Mouse (Mus musculus): Measurements from ENCODE around the gene Ncl. TPM values are rescaled to one million over a fixed set of nuclear protein-coding genes. Genes with fewer than 3 reads are reported as not detected.

The Ncl gene
- total RNA-seq, 2 experiments from 2014 or later, result 79.3 to 101 TPM

DNA sequence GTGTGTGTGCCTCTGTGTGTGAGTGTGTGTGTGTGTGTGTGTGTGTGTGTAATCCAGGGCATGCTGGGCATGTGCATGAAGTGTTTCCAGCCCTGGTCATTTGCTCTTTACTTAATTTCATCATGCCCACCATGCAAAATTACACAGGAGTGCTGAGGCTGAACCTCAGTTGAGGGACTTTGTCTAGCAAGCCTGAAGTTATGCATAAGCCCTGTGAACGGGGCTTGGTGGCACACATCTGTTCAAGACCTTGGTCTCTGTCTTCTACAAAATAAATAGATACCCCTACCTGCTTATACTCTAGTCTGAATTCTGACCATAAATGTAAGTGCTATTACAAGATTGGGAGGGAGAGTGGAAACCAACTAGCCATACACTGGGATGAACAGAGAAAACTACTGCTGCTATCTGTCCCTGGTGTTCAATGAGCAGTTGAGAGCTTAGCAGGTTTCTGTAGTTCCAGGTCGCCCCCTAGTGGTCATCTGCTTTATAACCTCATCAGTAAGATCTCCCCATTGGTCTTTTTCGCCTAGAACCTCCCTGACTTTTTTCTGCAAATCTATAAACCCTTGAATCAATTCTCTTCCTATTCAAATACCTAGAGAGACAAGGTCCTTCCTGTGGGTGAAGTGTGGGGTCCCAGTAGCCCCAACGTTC is 19.9 kb downstream of the Ncl start:
- intact Hi-C loops (cut with DNase I), result loop anchor here (2.0 kb wide), 2 partner anchors 122 to 160 kb away; no protein-coding TSS in a partner anchor
- peak in 1 of 2 experiments; percentile 68 for DNase-seq

DNA sequence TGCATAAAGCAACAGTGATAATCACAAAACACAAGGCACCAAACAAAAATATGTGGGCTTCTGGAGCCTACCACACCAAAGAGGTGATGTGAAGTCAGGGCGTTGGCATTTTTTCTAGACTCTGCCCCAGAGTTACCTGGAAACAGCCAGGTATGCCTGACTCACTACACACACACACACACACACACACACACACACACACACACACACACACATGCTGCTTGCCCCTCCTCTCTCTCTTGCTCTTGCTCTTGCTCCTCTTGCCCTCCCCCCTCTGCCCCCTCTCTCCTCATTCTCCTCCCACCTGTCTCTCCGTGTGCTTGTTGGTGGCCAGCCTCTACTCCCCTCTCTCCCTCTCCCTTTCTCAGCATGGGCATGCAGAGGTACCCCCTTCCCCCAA is 22.9 kb downstream of the Ncl start:
- intact Hi-C loops (cut with DNase I), result no loop called here

DNA sequence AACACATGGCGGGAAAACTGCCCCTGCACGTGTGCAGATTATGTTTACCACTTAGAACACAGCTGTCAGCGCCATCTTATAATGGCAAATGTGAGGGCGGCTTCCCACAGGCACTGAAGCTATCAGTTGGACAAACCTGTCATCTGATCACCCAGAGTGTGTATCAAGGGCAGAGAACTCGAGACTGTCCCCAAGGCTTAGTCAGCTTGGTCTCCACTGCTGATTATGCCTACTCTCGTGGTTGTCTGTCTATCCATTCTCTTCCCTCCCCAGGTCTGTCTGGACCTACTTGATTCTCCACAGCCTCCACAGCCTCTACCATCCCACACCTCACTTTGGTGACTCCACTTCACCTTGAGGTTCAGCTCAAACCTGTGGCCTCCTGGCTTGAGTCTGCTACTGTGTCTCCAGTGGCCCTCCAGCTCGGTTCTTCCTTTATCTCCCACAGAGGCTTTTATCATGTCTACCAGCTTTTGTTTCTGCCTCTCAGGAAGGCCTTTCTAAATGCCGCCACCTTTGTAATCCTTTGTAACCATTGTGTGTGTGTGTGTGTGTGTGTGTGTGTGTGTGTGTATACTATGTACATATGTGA is 38.3 kb downstream of the Ncl start:
- DNase-seq, result no peak
- intact Hi-C loops (cut with DNase I), result no loop called here

More for the DNA sequence above, 22.9 kb downstream of the Ncl start:
- no peak for DNase-seq

DNA sequence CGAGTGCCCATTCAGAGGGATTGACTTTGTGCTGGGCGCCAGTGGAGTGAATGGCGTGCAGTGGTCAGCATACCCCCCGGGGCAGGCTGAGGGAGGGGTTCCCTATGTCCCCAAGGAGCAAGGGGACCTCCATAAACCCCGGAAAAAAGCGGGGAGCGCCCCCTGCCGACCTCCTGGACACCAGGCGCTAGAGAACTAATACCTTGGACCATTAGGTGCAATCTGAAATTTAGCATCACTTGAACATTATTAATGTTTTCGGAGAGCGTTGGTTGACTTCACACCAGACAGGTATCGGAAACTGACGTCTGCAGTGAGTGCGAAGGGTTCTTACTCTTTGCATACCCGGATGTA is 45.5 kb downstream of the Ncl start:
- intact Hi-C loops (cut with DNase I), result no loop called here
- DNase-seq, result no peak

DNA sequence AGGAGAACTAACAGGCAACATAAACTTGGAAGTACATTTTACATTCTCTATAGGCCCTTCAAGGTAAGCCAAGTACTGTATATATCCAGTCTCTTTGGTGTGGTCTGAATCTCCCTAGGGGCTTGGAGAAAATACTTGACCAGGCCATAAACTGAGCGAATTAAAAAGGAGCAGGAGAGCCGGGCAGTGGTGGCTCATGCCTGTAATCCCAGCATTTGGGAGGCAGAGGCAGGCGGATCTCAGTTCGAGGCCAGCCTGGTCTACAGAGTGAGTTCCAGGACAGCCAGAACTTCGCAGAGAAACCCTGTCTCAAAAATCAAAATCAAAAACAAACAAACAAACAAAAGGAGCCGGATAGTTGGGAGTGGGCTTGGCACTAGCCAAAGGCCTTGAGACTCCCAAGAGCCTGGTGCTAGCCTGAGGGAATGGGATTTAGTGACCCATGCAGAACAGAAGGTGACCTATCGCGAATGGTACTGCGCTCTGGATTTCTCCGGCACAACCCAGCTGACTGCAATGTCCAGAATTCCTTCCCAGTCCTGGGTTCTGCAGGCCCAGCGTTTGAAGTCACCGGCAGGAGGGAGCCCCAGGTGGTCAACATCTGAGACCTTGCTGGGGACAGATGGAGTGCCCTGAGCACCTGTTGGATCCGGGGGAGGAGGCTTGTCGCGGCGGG is 46.0 kb downstream of the Ncl start:
- intact Hi-C loops (cut with DNase I), result no loop called here
- no peak for DNase-seq

DNA sequence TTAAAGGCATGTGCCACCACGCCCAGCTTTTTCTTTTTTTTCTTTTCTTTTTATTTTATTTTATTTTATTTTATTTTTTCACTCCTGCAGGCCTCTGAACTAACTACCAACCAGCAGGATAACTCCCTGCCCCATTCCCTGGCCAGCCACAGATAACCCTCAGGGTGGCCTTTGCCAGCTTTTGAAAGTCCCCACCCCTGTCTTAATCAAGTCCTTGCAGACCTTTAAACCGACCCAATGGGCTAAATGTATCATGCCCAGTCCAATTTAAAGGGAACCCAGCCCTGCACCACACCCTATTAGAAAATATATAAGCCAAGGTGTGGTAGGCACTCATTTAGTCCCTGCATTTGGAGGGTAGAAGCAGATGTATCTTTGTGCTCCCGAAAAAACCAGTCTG is 46.9 kb downstream of the Ncl start:
- no peak for DNase-seq
- intact Hi-C loops (cut with DNase I), result no loop called here

DNA sequence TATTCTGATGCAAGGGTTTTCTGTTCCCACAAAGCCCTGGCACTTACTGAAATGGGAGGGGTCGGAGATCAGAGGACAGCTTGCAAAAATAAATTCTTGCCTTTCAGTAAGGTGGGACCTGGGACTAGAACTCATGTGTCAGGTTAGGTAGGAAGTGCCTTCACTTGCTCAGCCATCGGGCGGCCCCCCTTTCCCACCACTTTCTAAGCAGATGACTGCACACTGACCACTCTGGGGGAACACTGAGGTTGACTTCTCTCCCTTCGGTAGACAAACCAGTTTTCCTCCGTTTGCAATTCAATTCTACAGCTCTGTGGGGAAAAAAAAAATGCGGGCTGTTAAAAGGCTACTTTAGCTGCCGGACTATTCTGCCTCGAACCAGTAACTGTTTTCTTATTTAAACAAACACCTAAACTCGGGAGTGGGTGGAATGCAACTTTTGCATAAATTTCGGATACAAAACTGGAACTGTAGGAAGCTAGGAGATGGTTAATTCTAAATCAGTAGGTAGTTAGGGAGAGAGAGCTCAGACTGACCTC is 47.7 kb downstream of the Ncl start:
- intact Hi-C loops (cut with DNase I), result no loop called here
- DNase-seq, result no peak

DNA sequence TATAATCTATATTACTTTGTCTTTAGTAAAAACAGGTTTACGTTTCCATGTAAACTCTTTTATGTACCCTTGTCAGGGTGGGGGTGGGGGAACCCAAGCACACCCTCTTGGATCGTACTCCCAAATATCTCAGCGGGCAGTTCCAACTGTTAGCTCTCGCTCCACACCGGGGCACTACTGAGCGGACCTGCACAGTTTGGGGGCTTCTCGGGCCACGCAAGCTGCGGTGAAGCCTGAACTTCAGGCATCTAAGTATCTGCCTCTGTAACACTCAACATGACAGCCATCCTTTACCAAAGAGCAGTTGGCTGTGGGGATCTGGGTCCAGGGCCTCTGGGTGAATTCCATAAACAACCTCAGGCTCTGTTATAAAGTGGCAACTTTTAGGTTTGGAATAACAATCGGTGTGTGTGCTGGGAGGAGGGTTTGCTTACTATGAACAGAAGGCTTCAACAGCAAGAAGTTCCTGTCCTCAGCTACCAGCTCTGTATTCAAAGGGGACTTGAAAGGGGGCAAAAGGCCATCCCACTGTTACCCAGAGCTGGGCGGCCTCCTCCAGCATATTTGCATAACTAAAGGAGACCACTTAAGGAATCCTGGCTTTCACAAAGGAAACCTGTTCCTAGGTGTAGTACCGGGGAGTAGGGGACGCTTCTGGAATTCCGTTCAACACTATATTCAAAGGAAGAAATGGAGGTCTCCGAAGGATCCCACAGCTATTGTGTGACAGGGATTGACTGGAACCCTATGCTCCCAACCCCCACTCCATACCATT is 48.5 kb downstream of the Ncl start:
- no peak for DNase-seq
- intact Hi-C loops (cut with DNase I), result no loop called here

DNA sequence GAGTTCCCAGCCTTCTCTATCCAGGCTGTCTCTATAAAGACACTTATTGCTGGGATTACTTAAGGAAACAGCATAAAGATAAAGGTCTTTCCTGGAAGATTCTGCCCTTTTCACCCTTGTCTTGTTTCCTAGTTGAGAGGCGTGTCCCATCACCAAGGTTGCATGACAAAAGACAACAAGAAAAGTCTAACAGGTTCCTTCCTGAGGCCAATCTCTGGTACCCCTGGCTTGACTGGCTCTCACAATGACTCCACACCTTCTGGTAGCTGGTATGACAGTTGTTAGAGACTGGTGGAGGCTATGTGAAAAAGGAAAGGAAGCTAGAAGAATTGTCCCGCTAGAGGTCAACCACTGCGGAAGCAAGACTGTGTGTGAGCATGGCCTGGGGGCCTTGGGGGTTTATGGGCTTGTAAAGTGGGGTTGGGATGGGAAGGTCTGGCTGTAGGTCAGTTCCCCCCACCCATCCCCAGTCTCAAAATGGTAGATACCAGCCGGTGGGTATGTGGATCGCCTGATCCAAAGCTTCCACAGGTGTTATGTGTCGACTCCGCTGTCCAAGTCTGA is 49.8 kb downstream of the Ncl start:
- DNase-seq, result no peak
- intact Hi-C loops (cut with DNase I), result no loop called here

DNA sequence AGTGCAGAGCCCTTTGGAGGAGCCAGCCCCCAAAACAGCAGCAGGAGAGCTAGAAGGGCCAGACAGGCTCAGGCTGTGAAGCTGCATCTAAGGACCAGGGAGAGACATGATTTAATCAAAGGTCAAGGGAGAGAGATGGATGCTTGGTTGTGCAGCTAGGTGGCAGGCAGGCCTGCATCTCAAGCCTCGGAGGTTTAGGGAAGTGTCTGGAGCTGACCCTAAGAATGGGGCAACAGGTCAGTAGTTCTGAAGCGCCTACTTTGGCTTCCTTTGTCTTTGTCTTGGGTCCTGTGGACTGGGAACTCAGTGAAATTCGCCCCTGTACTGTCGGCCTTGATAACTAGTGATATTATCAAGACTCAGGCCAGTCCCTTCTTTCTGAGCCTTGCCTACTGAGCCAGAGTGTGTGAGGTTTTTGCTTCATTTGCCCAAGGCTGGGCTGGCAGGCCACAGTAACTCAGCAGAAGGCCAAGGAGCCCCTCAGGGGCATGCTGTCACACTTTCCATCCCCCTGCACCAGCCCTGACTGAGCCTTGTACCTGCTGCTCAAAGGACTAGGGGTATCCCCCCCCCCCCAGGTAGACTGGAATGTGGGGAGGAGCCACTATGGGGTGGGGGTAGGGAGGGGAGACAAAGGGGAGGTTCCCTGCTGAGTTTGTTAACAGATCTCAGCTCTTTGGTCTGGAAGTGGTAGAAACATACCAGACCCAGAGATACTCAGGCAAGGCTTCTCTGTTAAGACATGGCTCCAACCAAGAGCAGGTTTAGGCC is 51.1 kb downstream of the Ncl start:
- intact Hi-C loops (cut with DNase I), result no loop called here

DNA sequence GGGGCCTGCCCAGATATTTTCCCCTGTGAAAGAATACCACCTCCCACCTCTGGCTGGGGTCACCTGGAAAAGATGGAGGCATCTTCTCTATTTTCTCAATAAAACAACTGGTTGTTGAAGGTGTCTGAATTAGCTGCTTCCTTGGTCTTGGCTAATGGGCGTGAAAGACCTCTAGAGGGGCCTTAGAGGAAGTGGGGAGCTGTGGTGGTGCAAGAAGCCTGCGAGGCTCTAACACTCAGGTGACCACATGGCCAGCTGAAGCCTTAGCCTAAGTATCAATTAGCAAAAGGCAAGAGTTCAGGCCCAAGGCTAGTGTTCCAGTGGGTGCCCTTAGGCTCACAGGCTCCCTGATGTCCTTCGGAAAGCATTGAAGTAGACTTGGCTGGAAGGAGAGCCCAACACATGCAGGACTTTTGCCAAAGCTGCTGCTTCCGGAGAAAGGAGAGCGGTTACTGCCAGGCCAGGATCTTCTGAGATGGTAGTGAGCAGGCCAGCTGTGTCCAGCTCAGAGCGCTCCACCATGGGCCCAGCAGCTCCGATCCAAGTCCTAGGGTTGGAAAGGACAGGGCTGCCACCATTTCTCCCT is 51.9 kb downstream of the Ncl start:
- DNase-seq, result no peak
- intact Hi-C loops (cut with DNase I), result no loop called here

More for the DNA sequence above, 51.1 kb downstream of the Ncl start:
- no peak for DNase-seq

DNA sequence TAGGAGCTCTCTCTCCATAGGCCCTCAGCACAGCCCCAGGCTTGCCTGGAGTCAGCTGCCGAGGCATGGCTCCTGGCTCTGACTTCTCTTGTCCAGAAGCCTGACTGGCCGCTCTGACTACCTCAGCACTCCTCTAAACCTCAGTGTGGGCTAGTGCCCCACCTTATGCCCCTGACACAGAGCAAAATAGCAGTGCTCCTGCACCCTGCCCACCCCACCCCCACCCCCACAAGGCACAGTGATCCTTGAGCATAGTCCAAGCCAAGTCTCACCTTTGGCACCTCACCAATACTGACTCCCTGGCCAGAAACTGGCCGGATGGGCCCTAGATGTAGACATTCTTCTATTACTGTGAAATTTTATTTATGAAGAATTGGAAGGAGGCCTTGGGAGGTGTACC is 52.5 kb downstream of the Ncl start:
- DNase-seq, result no peak
- intact Hi-C loops (cut with DNase I), result no loop called here

DNA sequence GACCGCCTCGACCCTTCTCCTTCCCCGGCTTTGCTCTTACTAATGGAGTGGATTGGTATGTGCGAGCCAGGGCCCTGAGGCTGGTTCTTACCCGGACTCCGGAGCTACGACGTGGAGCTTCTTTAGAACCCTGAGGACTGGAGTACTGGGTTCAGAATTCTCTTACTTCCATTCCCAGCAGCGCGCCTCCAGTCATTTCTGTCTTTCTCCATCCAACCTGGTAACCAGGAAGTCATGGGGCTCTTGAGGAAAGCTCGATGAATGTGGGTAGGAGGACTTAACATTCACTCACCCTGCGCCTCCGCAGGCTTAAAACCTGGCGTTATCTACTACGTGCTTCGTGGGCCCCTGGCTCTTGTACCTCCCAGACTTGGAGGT is 55.3 kb downstream of the Ncl start:
- intact Hi-C loops (cut with DNase I), result no loop called here
- DNase-seq, result no peak

DNA sequence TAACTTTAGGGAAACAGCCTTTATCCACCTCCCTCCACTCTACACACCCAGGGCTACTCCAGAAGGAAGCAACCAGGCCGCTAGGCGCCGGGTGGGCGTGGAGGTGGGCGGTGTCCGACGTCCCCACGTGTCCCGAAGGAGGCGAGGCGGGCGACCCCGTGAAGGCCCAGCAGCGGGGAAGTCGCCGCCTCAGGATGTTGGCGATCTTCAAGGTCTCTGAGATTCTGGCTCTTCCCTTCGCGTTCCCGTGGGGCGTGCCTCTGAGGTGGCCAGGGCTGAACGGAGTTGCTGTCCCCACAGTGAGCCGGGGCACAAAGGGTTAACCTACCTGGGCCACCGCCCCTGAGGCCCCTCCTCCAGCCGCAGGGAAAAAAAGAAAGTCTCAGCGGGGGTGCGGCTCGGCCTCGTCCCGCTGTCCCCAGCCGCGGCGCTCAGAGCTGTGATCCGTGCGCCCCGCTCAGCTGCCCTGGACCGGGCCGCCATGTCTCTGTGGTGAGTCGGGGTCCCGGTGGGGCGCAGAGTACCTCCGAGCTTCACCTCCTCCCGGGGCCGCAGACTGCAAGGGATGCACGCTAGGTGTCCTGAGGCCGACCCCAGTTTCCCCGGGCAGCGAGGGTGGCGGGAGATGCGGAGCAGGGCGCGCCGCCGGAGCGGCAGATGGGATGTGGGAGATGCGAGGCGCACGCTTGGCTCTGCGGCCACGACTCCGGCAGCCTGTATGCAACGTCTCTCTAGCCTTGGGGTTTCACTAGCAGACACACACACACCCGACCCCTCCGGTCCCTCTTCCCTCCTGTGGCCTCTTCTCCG is 55.9 kb downstream of the Ncl start:
- intact Hi-C loops (cut with DNase I), result no loop called here
- DNase-seq, result peak; percentile 12 to 16

DNA sequence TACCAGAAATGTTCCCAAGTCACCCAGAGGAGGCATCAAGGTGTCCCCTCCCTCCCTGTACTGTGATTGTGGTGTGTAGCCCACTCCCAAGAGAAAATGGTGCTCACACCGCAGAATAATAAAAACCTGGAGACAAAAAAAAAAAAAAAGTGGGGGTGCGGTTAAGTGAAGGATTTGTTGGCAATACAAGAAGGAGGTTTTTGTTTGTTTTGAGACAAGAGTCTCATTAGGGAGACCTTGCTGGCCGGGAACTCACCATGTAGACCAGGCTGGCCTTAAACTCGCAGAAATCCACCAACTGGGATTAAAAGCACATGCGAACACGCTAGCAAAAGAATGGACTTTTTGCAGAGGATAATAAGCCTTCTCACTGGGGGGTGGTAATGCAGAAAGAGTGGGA is 56.7 kb downstream of the Ncl start, which contains the start of gene B3gnt7:
B3gnt7 (plus strand) TSS at position 301 of the 400 bp plus-strand sequence.
- intact Hi-C loops (cut with DNase I), result no loop called here
- no peak for DNase-seq

DNA sequence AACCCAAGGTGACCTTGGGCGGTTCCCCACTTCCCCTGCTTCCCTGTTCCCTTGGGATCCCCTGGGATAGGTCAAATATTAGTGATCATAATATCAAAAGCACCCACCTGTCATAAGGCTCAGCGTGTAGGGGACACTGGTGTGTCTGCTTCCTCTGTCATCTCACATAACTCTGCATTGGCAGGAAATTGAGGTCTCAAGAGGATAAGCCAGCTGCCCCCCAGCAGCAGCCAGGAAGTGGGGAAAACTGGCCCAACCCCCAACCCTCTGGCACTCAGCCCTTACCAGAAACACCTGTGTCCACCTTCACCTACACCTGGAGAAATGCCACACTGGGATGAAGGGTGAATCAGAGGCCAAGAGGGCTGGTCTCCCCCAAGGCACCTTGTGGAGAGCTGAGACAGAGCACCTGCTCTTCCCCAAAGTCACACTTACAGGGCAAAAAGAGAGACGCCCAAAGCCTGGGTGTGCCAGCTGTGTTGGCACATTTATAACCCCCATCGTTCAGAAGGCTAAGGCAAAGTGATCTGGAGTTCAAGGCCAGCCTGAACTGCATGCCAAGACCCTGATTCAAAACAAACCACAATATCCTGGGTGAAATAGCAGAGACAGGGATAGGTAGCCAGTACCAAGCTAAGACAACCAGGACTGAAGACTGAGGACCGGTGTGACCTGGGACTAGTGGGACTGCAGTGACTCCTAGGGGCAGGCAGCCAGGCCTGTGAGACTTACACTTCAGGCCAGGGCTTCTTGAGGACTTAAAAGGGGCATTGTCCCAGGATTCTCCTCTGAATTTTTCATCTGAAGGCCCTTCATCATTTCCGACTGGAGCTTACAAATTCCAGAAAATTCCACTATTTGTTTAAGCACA is 57.7 kb downstream of the Ncl start:
- intact Hi-C loops (cut with DNase I), result no loop called here
- no peak for DNase-seq

DNA sequence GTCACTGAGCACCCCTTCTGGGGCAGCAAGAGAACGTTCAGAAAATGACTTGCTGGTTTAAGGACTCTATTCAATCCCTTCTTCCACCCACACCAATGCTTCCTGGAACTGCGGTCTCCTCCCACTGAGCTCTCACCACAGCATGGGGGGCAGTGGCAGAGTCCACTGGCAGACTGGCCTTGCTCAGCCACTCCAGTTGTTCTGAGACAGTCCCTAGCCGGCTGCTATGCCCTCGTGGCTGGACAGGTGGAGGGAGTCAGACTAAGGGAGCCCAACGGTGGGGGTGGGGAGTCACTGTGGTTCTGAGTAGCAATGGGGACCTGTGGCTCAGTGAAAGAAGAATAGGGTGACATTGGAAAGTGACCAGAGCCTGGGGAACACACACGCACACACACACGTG is 58.5 kb downstream of the Ncl start:
- no peak for DNase-seq
- intact Hi-C loops (cut with DNase I), result no loop called here

DNA sequence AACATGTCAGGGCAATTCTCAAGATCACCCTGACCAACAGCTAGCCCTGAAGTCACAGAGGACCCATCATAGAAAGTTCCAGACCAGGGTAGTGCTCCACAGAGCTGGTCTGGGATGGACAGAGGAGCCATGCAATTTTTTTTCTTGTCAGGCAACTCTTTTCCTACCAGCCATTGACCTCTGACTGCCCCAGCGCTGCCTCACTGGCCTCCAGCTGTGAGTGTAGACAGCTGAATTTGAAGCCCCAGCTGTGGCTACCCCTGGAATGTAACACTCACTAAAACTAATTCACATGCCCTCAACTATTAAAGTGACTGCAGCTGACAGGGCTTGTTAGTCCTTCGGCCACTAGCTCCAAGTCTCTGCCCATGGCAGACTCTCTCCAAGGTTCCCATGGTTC is 59.1 kb downstream of the Ncl start:
- DNase-seq, result no peak
- intact Hi-C loops (cut with DNase I), result no loop called here
